Mouse (Mus musculus): ENCODE data around the gene Mier2. TPM values are rescaled to one million over a fixed set of nuclear protein-coding genes. Genes with fewer than 3 reads are reported as not detected.

Gene Mier2
- total RNA-seq, 1 experiment from 2014 or later, result 18.3 TPM

GRCm38 (mm10) chr10:79577376-79577775 is 22.4 kb upstream of the Mier2 start:
- no peak for ATAC-seq (replicated peaks; ENCODE audit: low read depth, poor library complexity, severe bottlenecking)

- ATAC-seq (replicated peaks; ENCODE audit: low read depth, poor library complexity, severe bottlenecking), result no peak
Measured at GRCm38 (mm10) chr10:79575754-79576153, 20.8 kb upstream of the Mier2 start.

GRCm38 (mm10) chr10:79574796-79575195 is 19.8 kb upstream of the Mier2 start:
- no peak for ATAC-seq (replicated peaks; ENCODE audit: low read depth, poor library complexity, severe bottlenecking)

GRCm38 (mm10) chr10:79574350-79574749 is 19.4 kb upstream of the Mier2 start:
- no peak for ATAC-seq (replicated peaks; ENCODE audit: low read depth, poor library complexity, severe bottlenecking)

GRCm38 (mm10) chr10:79573611-79574010 is 18.6 kb upstream of the Mier2 start:
- no peak for ATAC-seq (replicated peaks; ENCODE audit: low read depth, poor library complexity, severe bottlenecking)

GRCm38 (mm10) chr10:79571314-79571713 is 16.3 kb upstream of the Mier2 start:
- ATAC-seq (replicated peaks; ENCODE audit: low read depth, poor library complexity, severe bottlenecking), result no peak

GRCm38 (mm10) chr10:79569921-79570320 is 14.9 kb upstream of the Mier2 start:
- no peak for ATAC-seq (replicated peaks; ENCODE audit: low read depth, poor library complexity, severe bottlenecking)

- no peak for ATAC-seq (replicated peaks; ENCODE audit: low read depth, poor library complexity, severe bottlenecking)
Measured at GRCm38 (mm10) chr10:79559716-79560115, 4.7 kb upstream of the Mier2 start.

- ATAC-seq (replicated peaks; ENCODE audit: low read depth, poor library complexity, severe bottlenecking), result no peak
Measured at GRCm38 (mm10) chr10:79557496-79557895, 2.5 kb upstream of the Mier2 start.

GRCm38 (mm10) chr10:79556951-79557350 is 2.0 kb upstream of the Mier2 start:
- no peak for ATAC-seq (replicated peaks; ENCODE audit: low read depth, poor library complexity, severe bottlenecking)

GRCm38 (mm10) chr10:79555238-79555724 is 282 bp upstream of the Mier2 start:
- no peak for ATAC-seq (replicated peaks; ENCODE audit: low read depth, poor library complexity, severe bottlenecking)

- peak; percentile 6 for ATAC-seq (replicated peaks; ENCODE audit: low read depth, poor library complexity, severe bottlenecking)
Measured at GRCm38 (mm10) chr10:79553691-79554090, 1.3 kb downstream of the Mier2 start.

GRCm38 (mm10) chr10:79553176-79553575 is 1.8 kb downstream of the Mier2 start:
- no peak for ATAC-seq (replicated peaks; ENCODE audit: low read depth, poor library complexity, severe bottlenecking)

- ATAC-seq (replicated peaks; ENCODE audit: low read depth, poor library complexity, severe bottlenecking), result no peak
Measured at GRCm38 (mm10) chr10:79552531-79552930, 2.5 kb downstream of the Mier2 start.

GRCm38 (mm10) chr10:79550366-79550765 is 4.6 kb downstream of the Mier2 start:
- ATAC-seq (replicated peaks; ENCODE audit: low read depth, poor library complexity, severe bottlenecking), result no peak

- no peak for ATAC-seq (replicated peaks; ENCODE audit: low read depth, poor library complexity, severe bottlenecking)
Measured at GRCm38 (mm10) chr10:79548971-79549723, 5.9 kb downstream of the Mier2 start.

- no peak for ATAC-seq (replicated peaks; ENCODE audit: low read depth, poor library complexity, severe bottlenecking)
Measured at GRCm38 (mm10) chr10:79548546-79548945, 6.5 kb downstream of the Mier2 start.

GRCm38 (mm10) chr10:79547148-79547675 is 7.8 kb downstream of the Mier2 start:
- ATAC-seq (replicated peaks; ENCODE audit: low read depth, poor library complexity, severe bottlenecking), result no peak

- ATAC-seq (replicated peaks; ENCODE audit: low read depth, poor library complexity, severe bottlenecking), result no peak
Measured at GRCm38 (mm10) chr10:79546483-79546882, 8.5 kb downstream of the Mier2 start.

GRCm38 (mm10) chr10:79545891-79546290 is 9.1 kb downstream of the Mier2 start:
- no peak for ATAC-seq (replicated peaks; ENCODE audit: low read depth, poor library complexity, severe bottlenecking)

- no peak for ATAC-seq (replicated peaks; ENCODE audit: low read depth, poor library complexity, severe bottlenecking)
Measured at GRCm38 (mm10) chr10:79544631-79545030, 10.4 kb downstream of the Mier2 start.

Data from common myeloid progenitor, adult 5-6 weeks (primary cell).